In genomic region chr3:26153036-26153741, GRCm38 (mm10) we compare ENCODE assay signal across 8 mouse cellular contexts.
DNase-seq lines count a peak whose midpoint lies in the region; ATAC-seq and TF ChIP-seq lines count a peak whose summit lies in the region.

No protein-coding gene starts in this region.

- no peaks in the 10 kb centered on the region for H3K9me3 ChIP-seq in liver, embryonic 11.5 days (ENCODE audit: control insufficient read depth, low read length)
- no peaks in the 10 kb centered on the region for H3K9me3 ChIP-seq in midbrain, embryonic 16.5 days (replicated peaks; ENCODE audit: control insufficient read depth, low read length, poor library complexity, severe bottlenecking)

- H3K36me3 ChIP-seq in liver, embryonic 11.5 days (ENCODE audit: control insufficient read depth, insufficient read depth, low read length): no peaks in the 10 kb centered on the region
- no peaks in the 10 kb centered on the region for H3K36me3 ChIP-seq in midbrain, embryonic 16.5 days (ENCODE audit: control insufficient read depth, insufficient read depth, low read length)
- no peaks in the 10 kb centered on the region for H3K36me3 ChIP-seq in thymus, adult 2 months (ENCODE audit: control insufficient read depth, insufficient read depth, low read length)

- ATAC-seq in liver, embryonic 11.5 days (replicated peaks; ENCODE audit: low FRiP score): no peak
- peak; percentile 77 for ATAC-seq in midbrain, embryonic 16.5 days

- no peak for TF ChIP-seq CTCF in layer of hippocampus, adult 2 months (conservative IDR thresholded peaks at IDR 0.05)
- TF ChIP-seq CTCF in thymus, adult 2 months (IDR thresholded peaks at IDR 0.05; ENCODE audit: borderline replicate concordance, control insufficient read depth, extremely low read depth, insufficient read depth, low read length, poor library complexity): no peak

- no peaks in the 10 kb centered on the region for H3K4me1 ChIP-seq in liver, embryonic 11.5 days (replicated peaks; ENCODE audit: control insufficient read depth, insufficient read depth, low read length)
- peaks cover 23% of the 10 kb centered on the region for H3K4me1 ChIP-seq in midbrain, embryonic 16.5 days (ENCODE audit: control insufficient read depth, insufficient read depth, low read length)
- H3K4me1 ChIP-seq in thymus, adult 2 months (replicated peaks; ENCODE audit: control insufficient read depth, insufficient read depth, low read length): no peaks in the 10 kb centered on the region

- TF ChIP-seq POLR2A in thymus, adult 2 months (IDR thresholded peaks at IDR 0.05; ENCODE audit: control insufficient read depth, extremely low read depth, insufficient read depth, low read length, poor library complexity): no peak

- peak; percentile 34 for DNase-seq in liver, embryonic 11.5 days (ENCODE audit: low spot score)
- DNase-seq in liver: no peak
- peak; percentile 62 to 67 for DNase-seq in cerebellum, postnatal 10 days
- DNase-seq in frontal cortex, postnatal 25 days (ENCODE audit: low spot score in 2 of 2): peak; percentile 33 to 44
- DNase-seq in layer of hippocampus, adult 2 months (ENCODE audit: low spot score in 2 of 2): peak in 1 of 2 experiments; percentile 30
- no peak for DNase-seq in urinary bladder, postnatal 14 days (ENCODE audit: low spot score)
- no peak for DNase-seq in thymus, adult 2 months

- 2% methylated on average over 31 of the region's 31 CpGs for WGBS in liver, embryonic 11.5 days
- under 1% methylated on average over 31 of the region's 31 CpGs for WGBS in midbrain, embryonic 16.5 days
- 3% methylated on average over 31 of the region's 31 CpGs for WGBS in thymus, adult 2 months

- no peak overlapping the region for H3K9ac ChIP-seq in liver, embryonic 11.5 days (ENCODE audit: low read depth, low read length)
- H3K9ac ChIP-seq in midbrain, embryonic 16.5 days (ENCODE audit: low read depth, low read length): peak overlapping the region; percentile 87

- no peak overlapping the region for H3K27ac ChIP-seq in liver, embryonic 11.5 days (ENCODE audit: low read depth, low read length)
- H3K27ac ChIP-seq in layer of hippocampus, adult 2 months: peak overlapping the region; percentile 98
- peak overlapping the region; percentile 90 for H3K27ac ChIP-seq in midbrain, embryonic 16.5 days (ENCODE audit: low read length)
- H3K27ac ChIP-seq in thymus, adult 2 months (ENCODE audit: control insufficient read depth, insufficient read depth, low read length): no peak overlapping the region

- H3K4me2 ChIP-seq in liver, embryonic 11.5 days: peak overlapping the region; percentile 68
- H3K4me2 ChIP-seq in midbrain, embryonic 16.5 days (ENCODE audit: low read length): peak overlapping the region; percentile 68

- H3K27me3 ChIP-seq in liver, embryonic 11.5 days (replicated peaks; ENCODE audit: control insufficient read depth, insufficient read depth, low read length): peaks cover 7% of the 10 kb centered on the region; the same call in 1 of the 2 replicates
- H3K27me3 ChIP-seq in midbrain, embryonic 16.5 days (ENCODE audit: control insufficient read depth, insufficient read depth, low read depth, low read length): no peaks in the 10 kb centered on the region
- H3K27me3 ChIP-seq in thymus, adult 2 months (ENCODE audit: control insufficient read depth, insufficient read depth, low read length): no peaks in the 10 kb centered on the region

- peak overlapping the region; percentile 35 for H3K4me3 ChIP-seq in liver, embryonic 11.5 days (ENCODE audit: low read depth, low read length)
- peak overlapping the region; percentile 83 for H3K4me3 ChIP-seq in layer of hippocampus, adult 2 months
- H3K4me3 ChIP-seq in midbrain, embryonic 16.5 days (ENCODE audit: low read depth, low read length): peak overlapping the region; percentile 75
- no peak overlapping the region for H3K4me3 ChIP-seq in thymus, adult 2 months (ENCODE audit: control insufficient read depth, insufficient read depth, low read length)

Comparison
In these comparisons a context has a peak if more than half of its experiments do, and no peak if none do; other contexts are left out.
1. DNase-seq: peak in liver, embryonic 11.5 days (single experiment), cerebellum, postnatal 10 days (2 of 2) and frontal cortex, postnatal 25 days (2 of 2); none in liver (single experiment), urinary bladder, postnatal 14 days (single experiment) and thymus, adult 2 months (single experiment).
2. H3K27ac ChIP-seq: peak in layer of hippocampus, adult 2 months (single experiment) and midbrain, embryonic 16.5 days (single experiment); none in liver, embryonic 11.5 days (single experiment) and thymus, adult 2 months (single experiment).